Mouse (Mus musculus) cerebellum, postnatal 36 days (tissue): ENCODE data around the gene Apof.

Source experiments
- DNase-seq, 2 experiments: peaks; one replicate each; pipeline ENCODE4 v3.0.0; 2021 to 2022; ENCODE audit warnings: mixed read lengths in 2 of 2

The Apof gene

DNA sequence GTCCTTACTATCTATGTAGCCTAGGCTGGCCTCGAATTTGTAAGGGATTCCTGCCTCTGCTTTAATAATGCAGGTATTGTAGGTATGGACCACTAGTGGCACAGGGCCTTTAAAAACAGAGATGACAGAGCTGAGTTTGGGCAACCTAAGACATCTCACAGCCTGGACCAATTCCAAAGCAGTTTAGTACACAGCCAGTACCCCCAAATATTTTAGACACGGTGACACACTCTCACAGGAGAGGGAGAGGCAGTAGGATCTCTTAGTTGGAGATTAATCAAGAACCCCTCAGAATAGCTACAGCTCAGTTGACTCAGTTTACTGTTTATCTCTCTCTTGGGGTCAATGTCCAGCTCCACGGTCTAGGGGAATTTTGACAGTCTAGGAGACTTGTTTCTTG is 33.9 kb downstream of the Apof start:
- DNase-seq = peak in 1 of 2 experiments; percentile 20

DNA sequence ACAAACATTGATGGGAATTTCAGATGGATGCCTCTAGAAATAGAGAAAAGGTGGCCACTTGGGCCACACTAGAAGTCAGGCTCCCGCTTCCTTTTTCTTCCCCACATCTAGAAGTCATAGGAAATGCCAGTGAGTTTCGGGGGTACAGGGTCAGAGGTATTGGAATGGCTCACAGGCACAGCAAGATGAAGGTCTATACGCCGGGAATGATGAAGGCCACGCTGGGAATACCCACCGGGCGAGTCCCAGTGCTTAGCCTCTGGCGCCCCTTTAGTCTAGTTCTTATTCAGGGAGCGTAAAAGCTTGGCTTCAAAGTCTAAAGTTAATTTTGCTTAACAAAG is 34.3 kb downstream of the Apof start:
- no peak for DNase-seq

DNA sequence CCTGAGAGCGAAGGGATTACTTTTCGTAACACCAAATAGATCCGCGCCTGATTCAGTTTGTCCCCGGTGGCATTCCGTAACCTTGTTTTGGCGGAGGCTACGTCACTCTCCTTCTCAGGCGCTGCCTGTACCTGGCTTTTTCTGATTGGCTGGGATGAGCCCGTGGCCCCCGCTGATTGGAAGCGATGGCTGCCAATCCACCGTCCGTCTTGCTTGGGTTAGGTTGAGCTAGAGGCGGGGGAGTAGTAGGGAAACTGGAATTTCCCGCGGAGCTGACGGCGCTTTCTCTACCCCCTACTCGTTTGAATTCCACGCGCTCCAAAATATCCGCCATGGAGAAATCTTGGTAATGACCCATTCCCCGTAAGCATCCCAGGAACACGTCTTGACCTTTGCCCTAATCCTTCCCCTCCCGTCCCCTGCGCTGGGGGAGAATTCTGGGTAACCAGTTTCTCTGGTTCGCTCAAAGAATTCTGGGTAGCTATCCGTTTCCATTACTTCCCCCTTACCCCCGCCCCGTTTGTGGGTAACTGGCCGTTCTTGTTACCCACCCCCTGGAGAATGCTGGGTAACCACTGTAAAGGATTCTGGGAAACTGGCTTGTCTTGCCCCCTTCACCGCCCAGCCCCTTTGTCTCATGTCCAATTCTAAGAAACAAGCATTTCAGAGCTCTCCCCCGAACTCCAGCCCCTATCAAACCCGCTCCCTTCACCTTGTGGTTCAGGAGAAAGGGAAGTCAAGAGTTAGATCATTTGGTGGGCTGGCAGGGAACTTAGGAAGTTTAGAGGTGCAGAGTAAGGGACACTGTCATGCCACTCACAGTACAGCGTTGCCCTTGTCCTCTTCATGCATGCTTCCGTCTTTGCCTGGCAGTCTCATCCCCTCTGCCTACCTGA is 34.9 kb downstream of the Apof start, which contains the start of gene Pan2:
TSS of gene Pan2 (plus strand) at position 210 of the 896 bp plus-strand sequence.
- DNase-seq = peak; percentile 100

DNA sequence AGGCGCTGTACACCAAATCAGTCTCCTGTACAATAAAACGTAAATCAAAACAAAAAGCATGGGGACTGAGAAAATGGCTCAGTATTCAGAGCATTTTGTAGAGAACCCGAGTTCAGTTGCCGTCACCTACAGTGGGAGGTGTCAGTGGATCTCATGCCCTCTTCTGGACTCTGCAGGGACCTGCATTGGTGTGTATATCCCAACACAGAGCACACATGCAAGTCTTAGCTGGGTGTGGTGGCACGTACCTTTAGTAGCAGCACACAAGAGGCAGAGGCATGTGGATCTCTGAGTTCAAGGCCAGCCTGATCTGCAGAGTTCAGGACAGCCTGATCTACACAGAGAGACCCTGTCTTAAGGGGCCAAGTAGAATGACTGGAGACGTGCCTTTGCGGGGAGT is 41.2 kb downstream of the Apof start:
- DNase-seq = no peak

DNA sequence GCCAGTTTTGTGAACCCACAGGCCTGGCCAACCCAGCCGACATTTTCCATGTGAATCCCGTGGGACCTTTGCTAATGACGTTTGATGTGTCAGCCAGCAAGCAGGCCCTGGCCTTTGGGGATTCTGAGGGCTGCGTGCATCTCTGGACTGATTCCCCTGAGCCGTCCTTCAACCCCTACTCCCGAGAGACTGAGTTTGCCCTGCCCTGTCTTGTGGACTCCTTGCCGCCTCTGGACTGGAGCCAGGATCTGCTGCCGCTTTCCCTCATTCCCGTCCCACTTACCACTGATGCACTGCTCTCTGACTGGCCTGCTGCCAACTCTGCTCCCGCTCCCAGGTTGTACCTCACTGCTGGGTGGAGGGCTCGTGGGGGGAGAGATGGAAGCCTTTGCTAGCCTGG is 41.7 kb downstream of the Apof start:
- DNase-seq = peak; percentile 46 to 64

DNA sequence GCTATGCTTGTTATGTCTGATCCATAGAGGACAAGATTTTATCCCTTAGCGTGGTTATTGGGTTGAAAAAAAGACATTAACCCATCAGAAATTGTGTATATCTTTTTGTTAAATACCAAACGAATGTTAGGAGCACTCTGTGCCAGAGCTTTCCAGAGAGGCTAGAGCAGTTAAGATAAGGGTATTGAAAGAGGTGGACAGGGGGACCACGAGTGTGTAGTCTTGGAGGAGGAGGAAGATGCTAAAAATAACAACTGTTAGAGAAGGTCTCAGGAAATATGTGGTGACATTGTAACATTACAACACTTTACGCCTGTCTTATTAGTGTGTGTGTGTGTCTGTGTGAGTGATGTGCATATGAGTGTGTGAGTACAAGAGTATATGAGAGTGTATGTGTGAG is 42.4 kb downstream of the Apof start:
- DNase-seq = no peak

DNA sequence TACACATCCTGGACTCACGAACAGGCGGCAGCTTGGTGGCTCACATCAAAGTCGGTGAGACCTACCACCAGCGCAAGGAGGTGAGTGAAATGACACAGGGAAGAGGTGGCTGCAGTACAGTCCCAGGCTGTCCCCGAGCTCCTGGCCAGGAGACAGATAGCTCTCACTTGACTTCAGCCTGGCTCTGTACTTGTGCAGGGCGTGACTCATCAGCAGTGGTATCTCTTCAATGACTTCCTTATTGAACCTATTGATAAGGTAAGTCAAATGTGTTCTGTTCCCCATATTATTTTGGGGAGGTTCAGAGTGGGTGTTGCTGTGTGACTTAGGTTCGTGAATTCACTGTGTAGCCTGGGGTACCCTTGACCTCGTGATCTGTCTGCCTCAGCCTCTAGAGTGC is 47.1 kb downstream of the Apof start:
- DNase-seq = no peak
